Mouse (Mus musculus) heart, postnatal 14 days (tissue): ENCODE results near the gene Tpt1. TPM values are rescaled to one million over a fixed set of nuclear protein-coding genes. Genes with fewer than 3 reads are reported as not detected.
A peak's percentile ranks its signal among the peaks of the same experiment; 100 is the strongest.
"Not testable (repeated sequence)": the region's sequence is repeated elsewhere in the genome, so short reads cannot be mapped to it uniquely, and the experiment has no call there.

ENCODE experiments used
- DNase-seq, 2 experiments: peaks; one replicate each; pipeline ENCODE4 v3.0.0; 2021 to 2022
- intact Hi-C: fragments of 180-260 bp; cut with DNase I; formaldehyde crosslinking; loops from one replicate; pipeline ENCODE4 v1.15.1; 2025
- total RNA-seq, 2 experiments: library from RNA; stranded (reverse); gene quantifications; 2 replicates each; pipeline ENCODE4 v1.2.3; 2021

Gene Tpt1
- total RNA-seq, 2 experiments from 2014 or later = 2,748 to 2,964 TPM

- intact Hi-C loops = no loop called here
Observed at GRCm38 (mm10) chr14:75837048-75837916, 7.6 kb upstream of the Tpt1 start.

GRCm38 (mm10) chr14:75841758-75842157 is 3.1 kb upstream of the Tpt1 start:
- intact Hi-C loops = not testable (repeated sequence)
- peak in 1 of 2 experiments; percentile 42 for DNase-seq

More at GRCm38 (mm10) chr14:75837048-75837916, 7.6 kb upstream of the Tpt1 start:
- peak; percentile 60 to 75 for DNase-seq

GRCm38 (mm10) chr14:75844111-75844695 is 690 bp upstream of the Tpt1 start:
- intact Hi-C loops = no loop called here
- no peak for DNase-seq

GRCm38 (mm10) chr14:75845698-75846115 is 814 bp downstream of the Tpt1 start:
- intact Hi-C loops = no loop called here
- DNase-seq = peak; percentile 92 to 94

GRCm38 (mm10) chr14:75847669-75848068 is 2.8 kb downstream of the Tpt1 start:
- no peak for DNase-seq
- intact Hi-C loops = no loop called here

GRCm38 (mm10) chr14:75848482-75848881 is 3.6 kb downstream of the Tpt1 start:
- DNase-seq = no peak
- intact Hi-C loops = no loop called here

- intact Hi-C loops = no loop called here
- no peak for DNase-seq
Observed at GRCm38 (mm10) chr14:75849236-75849635, 4.3 kb downstream of the Tpt1 start.

- no peak for DNase-seq
- intact Hi-C loops = loop anchor here (2.0 kb wide), 1 partner anchor 17 kb away; no protein-coding TSS in a partner anchor
Observed at GRCm38 (mm10) chr14:75849842-75850568, 5.1 kb downstream of the Tpt1 start.

- no peak for DNase-seq
- intact Hi-C loops = loop anchor here (2.0 kb wide), 1 partner anchor 16 kb away; no protein-coding TSS in a partner anchor
Observed at GRCm38 (mm10) chr14:75850819-75851218, 5.9 kb downstream of the Tpt1 start.

- intact Hi-C loops = no loop called here
- no peak for DNase-seq
Observed at GRCm38 (mm10) chr14:75852016-75852415, 7.1 kb downstream of the Tpt1 start.

GRCm38 (mm10) chr14:75855263-75855992 is 10.5 kb downstream of the Tpt1 start:
- intact Hi-C loops = no loop called here
- DNase-seq = no peak

- intact Hi-C loops = no loop called here
- DNase-seq = no peak
Observed at GRCm38 (mm10) chr14:75858181-75858580, 13.3 kb downstream of the Tpt1 start.

GRCm38 (mm10) chr14:75859619-75860018 is 14.7 kb downstream of the Tpt1 start:
- DNase-seq = no peak
- intact Hi-C loops = no loop called here

- DNase-seq = no peak
- intact Hi-C loops = no loop called here
Observed at GRCm38 (mm10) chr14:75862701-75863100, 17.8 kb downstream of the Tpt1 start.

- intact Hi-C loops = no loop called here
Observed at GRCm38 (mm10) chr14:75863549-75864409, 18.9 kb downstream of the Tpt1 start.

GRCm38 (mm10) chr14:75866706-75867333 is 21.9 kb downstream of the Tpt1 start:
- intact Hi-C loops = loop anchor here (2.0 kb wide), 1 partner anchor 16 kb away; no protein-coding TSS in a partner anchor
- no peak for DNase-seq

More at GRCm38 (mm10) chr14:75863549-75864409, 18.9 kb downstream of the Tpt1 start:
- peak; percentile 75 to 78 for DNase-seq

GRCm38 (mm10) chr14:75868028-75868427 is 23.1 kb downstream of the Tpt1 start:
- intact Hi-C loops, DNase-seq: not testable (repeated sequence)

- DNase-seq = no peak
- intact Hi-C loops = no loop called here
Observed at GRCm38 (mm10) chr14:75869769-75870363, 25.0 kb downstream of the Tpt1 start.
